Mouse (Mus musculus): Measurements from ENCODE around the gene Nwd2. TPM values are rescaled to one million over a fixed set of nuclear protein-coding genes. Genes with fewer than 3 reads are reported as not detected.

The Nwd2 gene
- polyA plus RNA-seq, 1 experiment, result not detected

DNA sequence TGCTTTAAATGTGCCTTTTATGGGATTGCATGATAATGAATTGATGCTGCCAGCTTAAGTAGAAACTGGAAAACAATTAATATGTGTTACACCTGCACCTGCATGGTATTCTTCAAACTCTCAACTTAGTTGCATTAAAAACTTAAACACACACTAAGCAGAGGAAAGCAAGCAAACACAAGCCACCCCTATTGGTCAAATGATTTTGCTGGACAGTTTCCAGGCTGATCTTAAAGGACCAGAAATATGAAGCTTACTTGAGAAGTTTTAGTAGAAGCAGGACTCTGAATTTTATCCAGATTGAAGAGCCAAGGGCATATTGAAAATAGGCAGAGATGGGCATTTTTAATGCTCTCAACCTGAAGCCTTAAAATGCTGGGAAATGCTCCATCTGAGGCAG is 2.9 kb downstream of the Nwd2 start:
- TF ChIP-seq CTCF (IDR thresholded peaks at IDR 0.05; ENCODE audit: low read depth, low read length) (no peak), POLR2A (IDR thresholded peaks at IDR 0.05; ENCODE audit: borderline replicate concordance, low read depth, low read length) (no peak)
- H3K27ac ChIP-seq (ENCODE audit: insufficient read depth, low read depth, low read length), result no peak overlapping the region
- no peak overlapping the region for H3K4me3 ChIP-seq (ENCODE audit: insufficient read depth, low read length)
- no peaks in the 10 kb centered on the region for H3K4me1 ChIP-seq (ENCODE audit: control insufficient read depth, insufficient read depth, low read length)

DNA sequence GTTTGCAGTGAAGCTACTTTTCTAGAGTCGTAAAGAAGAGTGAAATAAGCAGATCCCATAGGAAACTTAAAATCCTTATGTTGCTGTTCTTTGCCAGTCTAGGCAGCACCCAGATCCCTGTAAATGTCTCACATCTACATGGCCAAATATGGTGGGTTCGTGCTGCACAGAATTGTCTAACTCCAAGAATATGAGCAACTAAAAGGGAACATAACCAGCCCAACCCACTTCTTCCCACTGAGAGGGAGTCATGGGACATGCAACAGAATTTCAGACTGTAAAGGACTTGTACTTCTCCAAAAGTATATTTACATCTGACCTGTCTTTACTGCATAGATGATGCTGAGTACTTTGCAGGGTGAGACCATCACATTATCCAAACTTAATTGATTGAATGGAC is 3.8 kb downstream of the Nwd2 start:
- TF ChIP-seq CTCF (IDR thresholded peaks at IDR 0.05; ENCODE audit: low read depth, low read length), result no peak
- TF ChIP-seq POLR2A (IDR thresholded peaks at IDR 0.05; ENCODE audit: borderline replicate concordance, low read depth, low read length), result no peak
- H3K4me3 ChIP-seq (ENCODE audit: insufficient read depth, low read length), result no peak overlapping the region
- H3K4me1 ChIP-seq (ENCODE audit: control insufficient read depth, insufficient read depth, low read length), result no peaks in the 10 kb centered on the region
- H3K27ac ChIP-seq (ENCODE audit: insufficient read depth, low read depth, low read length), result no peak overlapping the region

DNA sequence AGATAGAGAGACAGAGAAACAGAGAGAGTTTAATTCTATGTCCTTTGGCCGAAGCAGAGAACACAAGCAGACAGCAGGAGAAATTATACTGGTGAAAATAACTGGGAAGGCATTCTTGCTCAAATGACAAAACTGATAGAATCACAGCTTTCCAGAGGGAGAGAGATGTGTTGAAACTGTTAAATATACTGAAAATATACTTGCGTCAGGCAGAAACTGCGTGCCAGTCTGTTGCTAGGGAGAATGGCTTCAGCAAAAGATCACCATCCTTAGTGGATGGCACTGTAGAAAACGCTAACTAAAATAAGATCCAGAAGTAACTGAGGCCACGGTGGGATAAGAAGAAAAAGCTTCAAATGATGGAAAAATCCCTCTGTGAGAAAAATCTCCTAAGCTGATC is 18.0 kb downstream of the Nwd2 start:
- TF ChIP-seq CTCF (IDR thresholded peaks at IDR 0.05; ENCODE audit: low read depth, low read length), result no peak
- TF ChIP-seq POLR2A (IDR thresholded peaks at IDR 0.05; ENCODE audit: borderline replicate concordance, low read depth, low read length), result no peak
- Histone ChIP-seq H3K27ac (ENCODE audit: insufficient read depth, low read depth, low read length) (no peak overlapping the region), H3K4me1 (ENCODE audit: control insufficient read depth, insufficient read depth, low read length) (no peaks in the 10 kb centered on the region), H3K4me3 (ENCODE audit: insufficient read depth, low read length) (no peak overlapping the region)

DNA sequence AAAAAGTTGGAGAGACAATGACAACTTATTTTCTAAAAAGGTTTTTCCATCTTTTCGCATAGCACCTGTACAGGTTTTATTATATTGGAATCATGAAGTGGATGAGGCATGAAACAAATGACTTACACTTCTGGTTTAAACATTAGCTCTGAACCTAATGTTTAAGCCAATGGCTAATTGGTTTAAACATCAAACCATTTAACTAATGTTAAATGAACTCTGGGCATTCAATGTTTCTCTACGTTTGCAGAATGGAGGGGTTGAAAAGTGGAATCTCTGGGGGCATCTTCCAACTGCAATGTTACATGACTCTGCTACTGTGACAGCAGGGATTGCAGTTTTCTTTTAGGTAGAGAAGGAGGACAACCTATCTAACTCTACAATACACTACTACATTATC is 27.0 kb downstream of the Nwd2 start:
- Histone ChIP-seq H3K4me3 (ENCODE audit: insufficient read depth, low read length) (no peak overlapping the region), H3K4me1 (ENCODE audit: control insufficient read depth, insufficient read depth, low read length) (no peaks in the 10 kb centered on the region), H3K27ac (ENCODE audit: insufficient read depth, low read depth, low read length) (no peak overlapping the region)
- TF ChIP-seq POLR2A (IDR thresholded peaks at IDR 0.05; ENCODE audit: borderline replicate concordance, low read depth, low read length), result no peak
- TF ChIP-seq CTCF (IDR thresholded peaks at IDR 0.05; ENCODE audit: low read depth, low read length), result no peak

DNA sequence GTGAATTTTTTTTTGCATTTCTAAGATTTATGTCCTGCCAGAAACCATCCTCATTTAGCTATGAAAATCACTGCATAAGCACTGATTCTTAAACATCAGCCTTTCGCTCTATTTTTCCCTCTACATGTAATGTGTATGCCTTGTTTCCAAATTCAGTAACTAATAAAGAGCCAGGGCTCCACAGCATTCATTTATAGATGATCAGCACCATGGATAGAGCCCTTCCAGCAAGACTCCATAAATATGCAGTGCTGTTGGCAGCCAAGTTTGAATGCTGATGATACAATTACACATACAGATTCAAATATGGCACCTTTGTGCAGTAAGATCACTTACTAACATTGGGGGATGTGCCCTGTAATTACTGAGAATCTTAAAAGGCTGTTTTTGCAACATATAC is 40.2 kb downstream of the Nwd2 start:
- Histone ChIP-seq H3K27ac (ENCODE audit: insufficient read depth, low read depth, low read length) (no peak overlapping the region), H3K4me1 (ENCODE audit: control insufficient read depth, insufficient read depth, low read length) (no peaks in the 10 kb centered on the region), H3K4me3 (ENCODE audit: insufficient read depth, low read length) (no peak overlapping the region)
- TF ChIP-seq POLR2A (IDR thresholded peaks at IDR 0.05; ENCODE audit: borderline replicate concordance, low read depth, low read length), result no peak
- TF ChIP-seq CTCF (IDR thresholded peaks at IDR 0.05; ENCODE audit: low read depth, low read length), result no peak

DNA sequence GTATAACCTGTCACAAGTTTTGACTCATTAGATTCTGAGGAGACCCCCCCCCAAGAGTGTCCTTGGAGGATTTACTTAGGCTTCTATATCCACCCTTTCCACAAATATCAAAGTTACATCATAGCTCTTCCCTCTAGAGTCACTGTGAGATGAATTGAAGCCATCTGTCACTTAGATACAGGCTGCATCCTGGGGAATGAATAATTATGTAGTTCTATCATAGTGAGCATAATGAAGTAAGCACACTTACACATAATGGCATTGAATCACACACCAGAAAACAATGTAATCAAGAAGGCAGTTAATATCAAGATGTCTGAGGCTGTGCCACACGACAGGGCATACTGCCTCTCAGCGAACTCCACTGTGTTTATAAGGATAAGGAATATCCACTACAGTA is 47.9 kb downstream of the Nwd2 start:
- Histone ChIP-seq H3K27ac (ENCODE audit: insufficient read depth, low read depth, low read length) (no peak overlapping the region), H3K4me3 (ENCODE audit: insufficient read depth, low read length) (no peak overlapping the region), H3K4me1 (ENCODE audit: control insufficient read depth, insufficient read depth, low read length) (no peaks in the 10 kb centered on the region)
- TF ChIP-seq POLR2A (IDR thresholded peaks at IDR 0.05; ENCODE audit: borderline replicate concordance, low read depth, low read length), result no peak
- TF ChIP-seq CTCF (IDR thresholded peaks at IDR 0.05; ENCODE audit: low read depth, low read length), result no peak

DNA sequence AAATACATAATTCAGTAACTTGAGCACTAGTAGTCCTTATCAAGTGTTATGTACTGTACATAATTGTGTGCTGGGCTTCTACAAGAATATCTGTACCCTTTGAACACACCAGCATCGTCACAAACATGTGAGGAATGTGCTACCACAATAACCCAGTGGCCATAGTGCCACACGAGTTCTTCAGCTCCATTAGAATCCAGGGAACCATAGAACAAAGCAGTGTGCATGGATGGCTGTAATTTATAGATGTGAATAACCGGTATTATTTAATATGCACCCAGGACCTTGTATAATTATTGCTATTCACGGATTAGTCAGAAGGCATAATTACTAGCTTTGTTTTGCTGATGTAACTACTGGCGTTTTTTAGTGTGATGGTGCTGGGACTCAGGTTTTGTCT is 48.3 kb downstream of the Nwd2 start:
- no peak overlapping the region for H3K27ac ChIP-seq (ENCODE audit: insufficient read depth, low read depth, low read length)
- no peak for TF ChIP-seq CTCF (IDR thresholded peaks at IDR 0.05; ENCODE audit: low read depth, low read length)
- no peak overlapping the region for H3K4me3 ChIP-seq (ENCODE audit: insufficient read depth, low read length)
- H3K4me1 ChIP-seq (ENCODE audit: control insufficient read depth, insufficient read depth, low read length), result no peaks in the 10 kb centered on the region

DNA sequence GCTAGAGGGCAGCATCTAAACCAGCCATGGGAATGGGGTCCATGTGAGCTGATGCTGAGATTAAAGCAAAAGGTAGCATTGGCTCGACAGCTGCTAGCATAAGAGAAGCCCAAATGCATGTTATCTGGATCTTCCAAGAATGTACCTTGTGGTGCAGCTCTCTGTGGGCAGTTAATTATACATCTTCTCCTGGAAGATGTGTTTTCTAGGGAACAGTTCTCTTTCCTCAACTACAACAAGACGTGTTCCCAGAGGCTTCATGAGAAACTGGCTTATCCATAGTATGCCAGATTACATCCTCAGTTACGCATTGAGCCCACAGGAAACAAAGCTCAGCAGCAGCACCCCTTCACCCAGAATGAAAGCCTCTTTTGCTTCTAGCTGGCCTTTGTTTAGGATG is 80.1 kb downstream of the Nwd2 start:
- H3K4me1 ChIP-seq (ENCODE audit: control insufficient read depth, insufficient read depth, low read length), result no peaks in the 10 kb centered on the region
- no peak overlapping the region for H3K4me3 ChIP-seq (ENCODE audit: insufficient read depth, low read length)
- TF ChIP-seq CTCF (IDR thresholded peaks at IDR 0.05; ENCODE audit: low read depth, low read length), result no peak
- TF ChIP-seq POLR2A (IDR thresholded peaks at IDR 0.05; ENCODE audit: borderline replicate concordance, low read depth, low read length), result no peak
- H3K27ac ChIP-seq (ENCODE audit: insufficient read depth, low read depth, low read length), result no peak overlapping the region

DNA sequence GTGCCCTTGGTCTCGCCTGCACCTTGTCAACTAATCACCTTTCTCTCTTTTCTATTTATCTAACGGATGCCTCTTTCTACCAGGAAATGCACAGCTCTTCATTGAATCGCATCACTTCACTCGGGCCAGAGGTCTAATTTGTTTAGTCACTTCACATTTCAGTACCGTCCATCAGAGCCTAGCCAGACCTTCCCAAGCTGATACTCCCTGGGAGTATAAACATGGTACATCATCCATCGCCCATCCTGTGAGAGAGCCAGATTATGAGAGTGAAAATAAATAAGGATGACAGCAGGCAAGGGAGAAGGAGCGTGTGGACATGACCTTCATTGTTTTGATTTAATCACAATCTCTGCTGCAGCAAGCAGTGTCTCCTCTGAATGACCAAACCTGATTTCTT is 86.6 kb downstream of the Nwd2 start:
- no peaks in the 10 kb centered on the region for H3K4me1 ChIP-seq (ENCODE audit: control insufficient read depth, insufficient read depth, low read length)
- H3K4me3 ChIP-seq (ENCODE audit: insufficient read depth, low read length), result no peak overlapping the region
- no peak overlapping the region for H3K27ac ChIP-seq (ENCODE audit: insufficient read depth, low read depth, low read length)
- TF ChIP-seq CTCF (IDR thresholded peaks at IDR 0.05; ENCODE audit: low read depth, low read length) (no peak), POLR2A (IDR thresholded peaks at IDR 0.05; ENCODE audit: borderline replicate concordance, low read depth, low read length) (no peak)

DNA sequence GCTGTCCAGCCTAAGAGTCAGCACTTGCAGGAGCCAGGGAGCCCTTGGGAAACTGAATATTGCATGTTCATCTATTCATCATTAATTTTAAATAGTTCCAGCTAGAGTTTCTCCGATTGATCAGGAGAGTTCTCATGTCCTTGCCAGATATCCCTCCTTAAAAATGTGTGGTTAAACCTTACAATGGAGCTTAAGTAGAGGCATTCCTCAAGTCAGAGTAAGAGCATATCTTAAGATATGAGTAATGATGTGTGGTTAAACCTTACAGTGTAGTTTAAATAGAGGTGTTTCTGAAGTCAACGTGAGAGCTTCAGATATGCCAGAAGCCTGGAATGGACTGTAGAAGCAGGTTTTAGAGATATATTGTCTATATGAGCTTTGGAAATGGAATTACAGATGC is 94.5 kb downstream of the Nwd2 start:
- no peak for TF ChIP-seq POLR2A (IDR thresholded peaks at IDR 0.05; ENCODE audit: borderline replicate concordance, low read depth, low read length)
- TF ChIP-seq CTCF (IDR thresholded peaks at IDR 0.05; ENCODE audit: low read depth, low read length), result no peak
- Histone ChIP-seq H3K4me1 (ENCODE audit: control insufficient read depth, insufficient read depth, low read length) (no peaks in the 10 kb centered on the region), H3K4me3 (ENCODE audit: insufficient read depth, low read length) (no peak overlapping the region), H3K27ac (ENCODE audit: insufficient read depth, low read depth, low read length) (no peak overlapping the region)

DNA sequence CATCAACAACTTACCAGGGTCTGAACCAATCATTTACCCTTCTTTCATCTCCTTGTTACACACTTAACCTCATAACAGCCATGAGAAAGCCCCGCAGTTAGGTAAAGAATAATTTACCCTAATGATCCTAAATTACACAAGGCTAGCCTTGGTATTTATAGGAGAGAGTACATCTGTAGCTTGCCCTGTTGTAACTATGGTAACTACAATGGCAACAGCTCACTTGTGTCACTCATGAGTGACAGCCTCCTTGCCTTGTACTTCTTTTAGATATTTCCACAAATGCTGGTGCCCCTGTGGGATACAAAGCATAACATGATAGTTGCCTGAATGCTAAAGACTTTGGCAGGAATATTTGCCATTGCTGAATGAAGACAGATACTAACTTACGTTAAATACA is 99.4 kb downstream of the Nwd2 start:
- TF ChIP-seq CTCF (IDR thresholded peaks at IDR 0.05; ENCODE audit: low read depth, low read length), result no peak
- no peak for TF ChIP-seq POLR2A (IDR thresholded peaks at IDR 0.05; ENCODE audit: borderline replicate concordance, low read depth, low read length)
- Histone ChIP-seq H3K4me1 (ENCODE audit: control insufficient read depth, insufficient read depth, low read length) (no peaks in the 10 kb centered on the region), H3K4me3 (ENCODE audit: insufficient read depth, low read length) (no peak overlapping the region), H3K27ac (ENCODE audit: insufficient read depth, low read depth, low read length) (no peak overlapping the region)

Measured in bone marrow macrophage, adult 2 months (primary cell).